Mouse (Mus musculus): ENCODE measurements at regions not wholly inside any gene's neighbourhood (a gene's known extent, or its start where the extent isn't known, plus 50 kb on each side); places are given as distances from the start of the nearest gene placed in this dataset.

- H3K27me3 ChIP-seq (ENCODE audit: control insufficient read depth, insufficient read depth, low read length) = no peaks in the 10 kb centered on the region
- no peak overlapping the region for H3K27ac ChIP-seq (replicated peaks; ENCODE audit: low read depth, low read length)
- no peak overlapping the region for H3K9ac ChIP-seq (ENCODE audit: low read length)
- DNase-seq (ENCODE audit: low spot score) (no peak), ATAC-seq (ENCODE audit: insufficient number of reproducible peaks, low FRiP score, low TSS enrichment, low read depth) (no peak)
- no peaks in the 10 kb centered on the region; the same call in 1 of the 2 replicates for H3K9me3 ChIP-seq (ENCODE audit: control insufficient read depth, low read length)
- no peak overlapping the region for H3K4me2 ChIP-seq (ENCODE audit: low read depth, severe bottlenecking)
- no peak overlapping the region for H3K4me3 ChIP-seq (ENCODE audit: low read depth, low read length)
- H3K4me1 ChIP-seq (ENCODE audit: control insufficient read depth, insufficient read depth, low read length) = no peaks in the 10 kb centered on the region
- no peaks in the 10 kb centered on the region for H3K36me3 ChIP-seq (ENCODE audit: control insufficient read depth, insufficient read depth, low read length)
- 70% methylated on average over 12 of the region's 12 CpGs for WGBS
Measured at GRCm38 (mm10) chr1:126955839-126956720, 125.5 kb upstream of the Nckap5 start.

GRCm38 (mm10) chr1:126947860-126948259, 117.3 kb upstream of the Nckap5 start:
- H3K9me3 ChIP-seq (ENCODE audit: control insufficient read depth, low read length) = no peaks in the 10 kb centered on the region
- H3K4me2 ChIP-seq (ENCODE audit: low read depth, severe bottlenecking) = no peak overlapping the region
- no peaks in the 10 kb centered on the region for H3K36me3 ChIP-seq (ENCODE audit: control insufficient read depth, insufficient read depth, low read length)
- DNase-seq (ENCODE audit: low spot score) = no peak
- no peak overlapping the region for H3K9ac ChIP-seq (ENCODE audit: low read length)
- H3K4me1 ChIP-seq (ENCODE audit: control insufficient read depth, insufficient read depth, low read length) = no peaks in the 10 kb centered on the region
- no peaks in the 10 kb centered on the region for H3K27me3 ChIP-seq (ENCODE audit: control insufficient read depth, insufficient read depth, low read length)
- no peak overlapping the region for H3K4me3 ChIP-seq (ENCODE audit: low read depth, low read length)
- 94% methylated on average over 1 of the region's 1 CpGs for WGBS
- H3K27ac ChIP-seq (replicated peaks; ENCODE audit: low read depth, low read length) = no peak overlapping the region
- no peak for ATAC-seq (ENCODE audit: insufficient number of reproducible peaks, low FRiP score, low TSS enrichment, low read depth)

- Histone ChIP-seq H3K36me3 (ENCODE audit: control insufficient read depth, insufficient read depth, low read length) (no peaks in the 10 kb centered on the region), H3K27me3 (ENCODE audit: control insufficient read depth, insufficient read depth, low read length) (no peaks in the 10 kb centered on the region), H3K9ac (ENCODE audit: low read length) (no peak overlapping the region), H3K4me1 (ENCODE audit: control insufficient read depth, insufficient read depth, low read length) (peaks cover 7% of the 10 kb centered on the region; the same call in 1 of the 2 replicates), H3K27ac (replicated peaks; ENCODE audit: low read depth, low read length) (no peak overlapping the region), H3K4me2 (ENCODE audit: low read depth, severe bottlenecking) (no peak overlapping the region), H3K4me3 (ENCODE audit: low read depth, low read length) (no peak overlapping the region), H3K9me3 (ENCODE audit: control insufficient read depth, low read length) (no peaks in the 10 kb centered on the region)
- DNase-seq (ENCODE audit: low spot score) = no peak
- no peak for ATAC-seq (ENCODE audit: insufficient number of reproducible peaks, low FRiP score, low TSS enrichment, low read depth)
- WGBS = 52% methylated on average over 4 of the region's 4 CpGs
Measured at GRCm38 (mm10) chr1:126932658-126933057, 102.1 kb upstream of the Nckap5 start.

- peaks cover 7% of the 10 kb centered on the region; the same call in 1 of the 2 replicates for H3K4me1 ChIP-seq (ENCODE audit: control insufficient read depth, insufficient read depth, low read length)
- H3K27ac ChIP-seq (replicated peaks; ENCODE audit: low read depth, low read length) = no peak overlapping the region
- no peaks in the 10 kb centered on the region for H3K27me3 ChIP-seq (ENCODE audit: control insufficient read depth, insufficient read depth, low read length)
- DNase-seq (ENCODE audit: low spot score) (peak; percentile 92), ATAC-seq (ENCODE audit: insufficient number of reproducible peaks, low FRiP score, low TSS enrichment, low read depth) (peak; percentile 32; the same call in 1 of the 2 replicates)
- no peak overlapping the region for H3K4me3 ChIP-seq (ENCODE audit: low read depth, low read length)
- H3K4me2 ChIP-seq (ENCODE audit: low read depth, severe bottlenecking) = no peak overlapping the region
- no peak overlapping the region for H3K9ac ChIP-seq (ENCODE audit: low read length)
- no peaks in the 10 kb centered on the region for H3K36me3 ChIP-seq (ENCODE audit: control insufficient read depth, insufficient read depth, low read length)
- H3K9me3 ChIP-seq (ENCODE audit: control insufficient read depth, low read length) = no peaks in the 10 kb centered on the region
- 7% methylated on average over 6 of the region's 6 CpGs for WGBS
Measured at GRCm38 (mm10) chr1:126931754-126932153, 101.2 kb upstream of the Nckap5 start.

- DNase-seq (ENCODE audit: low spot score) = no peak
- Histone ChIP-seq H3K9me3 (ENCODE audit: control insufficient read depth, low read length) (no peaks in the 10 kb centered on the region), H3K4me3 (ENCODE audit: low read depth, low read length) (no peak overlapping the region), H3K27ac (replicated peaks; ENCODE audit: low read depth, low read length) (no peak overlapping the region), H3K27me3 (ENCODE audit: control insufficient read depth, insufficient read depth, low read length) (no peaks in the 10 kb centered on the region), H3K36me3 (ENCODE audit: control insufficient read depth, insufficient read depth, low read length) (no peaks in the 10 kb centered on the region), H3K4me2 (ENCODE audit: low read depth, severe bottlenecking) (no peak overlapping the region), H3K4me1 (ENCODE audit: control insufficient read depth, insufficient read depth, low read length) (peaks cover 7% of the 10 kb centered on the region; the same call in 1 of the 2 replicates), H3K9ac (ENCODE audit: low read length) (no peak overlapping the region)
- no peak for ATAC-seq (ENCODE audit: insufficient number of reproducible peaks, low FRiP score, low TSS enrichment, low read depth)
- 82% methylated on average over 10 of the region's 10 CpGs for WGBS
Measured at GRCm38 (mm10) chr1:126931093-126931492, 100.5 kb upstream of the Nckap5 start.

GRCm38 (mm10) chr1:126930611-126931010, 100.0 kb upstream of the Nckap5 start:
- ATAC-seq (ENCODE audit: insufficient number of reproducible peaks, low FRiP score, low TSS enrichment, low read depth) = no peak
- peaks cover 7% of the 10 kb centered on the region; the same call in 1 of the 2 replicates for H3K4me1 ChIP-seq (ENCODE audit: control insufficient read depth, insufficient read depth, low read length)
- H3K9me3 ChIP-seq (ENCODE audit: control insufficient read depth, low read length) = no peaks in the 10 kb centered on the region
- 83% methylated on average over 14 of the region's 14 CpGs for WGBS
- no peaks in the 10 kb centered on the region for H3K27me3 ChIP-seq (ENCODE audit: control insufficient read depth, insufficient read depth, low read length)
- no peak overlapping the region for H3K4me2 ChIP-seq (ENCODE audit: low read depth, severe bottlenecking)
- H3K4me3 ChIP-seq (ENCODE audit: low read depth, low read length) = no peak overlapping the region
- no peak overlapping the region for H3K27ac ChIP-seq (replicated peaks; ENCODE audit: low read depth, low read length)
- no peak for DNase-seq (ENCODE audit: low spot score)
- no peak overlapping the region for H3K9ac ChIP-seq (ENCODE audit: low read length)
- H3K36me3 ChIP-seq (ENCODE audit: control insufficient read depth, insufficient read depth, low read length) = no peaks in the 10 kb centered on the region

GRCm38 (mm10) chr1:126929666-126930065, 99.1 kb upstream of the Nckap5 start:
- Histone ChIP-seq H3K27ac (replicated peaks; ENCODE audit: low read depth, low read length) (no peak overlapping the region), H3K4me2 (ENCODE audit: low read depth, severe bottlenecking) (no peak overlapping the region), H3K4me3 (ENCODE audit: low read depth, low read length) (no peak overlapping the region), H3K4me1 (ENCODE audit: control insufficient read depth, insufficient read depth, low read length) (peaks cover 7% of the 10 kb centered on the region; the same call in 1 of the 2 replicates), H3K9me3 (ENCODE audit: control insufficient read depth, low read length) (no peaks in the 10 kb centered on the region), H3K36me3 (ENCODE audit: control insufficient read depth, insufficient read depth, low read length) (no peaks in the 10 kb centered on the region), H3K9ac (ENCODE audit: low read length) (no peak overlapping the region), H3K27me3 (ENCODE audit: control insufficient read depth, insufficient read depth, low read length) (no peaks in the 10 kb centered on the region)
- DNase-seq (ENCODE audit: low spot score) (peak; percentile 46), ATAC-seq (ENCODE audit: insufficient number of reproducible peaks, low FRiP score, low TSS enrichment, low read depth) (no peak)
- 72% methylated on average over 4 of the region's 4 CpGs for WGBS

- ATAC-seq (ENCODE audit: insufficient number of reproducible peaks, low FRiP score, low TSS enrichment, low read depth) = no peak
- Histone ChIP-seq H3K4me1 (ENCODE audit: control insufficient read depth, insufficient read depth, low read length) (peaks cover 5% of the 10 kb centered on the region; the same call in 1 of the 2 replicates), H3K27ac (replicated peaks; ENCODE audit: low read depth, low read length) (no peak overlapping the region), H3K9me3 (ENCODE audit: control insufficient read depth, low read length) (no peaks in the 10 kb centered on the region), H3K4me2 (ENCODE audit: low read depth, severe bottlenecking) (no peak overlapping the region), H3K36me3 (ENCODE audit: control insufficient read depth, insufficient read depth, low read length) (no peaks in the 10 kb centered on the region), H3K9ac (ENCODE audit: low read length) (no peak overlapping the region), H3K27me3 (ENCODE audit: control insufficient read depth, insufficient read depth, low read length) (no peaks in the 10 kb centered on the region), H3K4me3 (ENCODE audit: low read depth, low read length) (no peak overlapping the region)
- DNase-seq (ENCODE audit: low spot score) = no peak
- WGBS = 66% methylated on average over 7 of the region's 7 CpGs
Measured at GRCm38 (mm10) chr1:126928186-126928585, 97.6 kb upstream of the Nckap5 start.
